Mouse (Mus musculus) heart, adult 8-10 months (tissue): ENCODE measurements at regions not wholly inside any gene's neighbourhood (a gene's known extent, or its start where the extent isn't known, plus 50 kb on each side); places are given as distances from the start of the nearest gene placed in this dataset.
A peak's percentile ranks its signal among the peaks of the same experiment; 100 is the strongest.

ENCODE experiments used
- DNase-seq: peaks from one replicate; pipeline ENCODE4 v3.0.0; 2022; ENCODE audit warnings: low spot score

- no peak for DNase-seq
Observed at GRCm38 (mm10) chr14:37296531-37296930, 161.5 kb upstream of the Ghitm start.

GRCm38 (mm10) chr14:37292084-37292860 is 157.2 kb upstream of the Ghitm start:
- peak; percentile 3 for DNase-seq

GRCm38 (mm10) chr14:37284391-37284790 is 149.3 kb upstream of the Ghitm start:
- peak; percentile 49 for DNase-seq

GRCm38 (mm10) chr14:37279356-37279755 is 144.3 kb upstream of the Ghitm start:
- no peak for DNase-seq

- peak; percentile 31 for DNase-seq
Observed at GRCm38 (mm10) chr14:37276728-37277695, 141.9 kb upstream of the Ghitm start.

- no peak for DNase-seq
Observed at GRCm38 (mm10) chr14:37272063-37272462, 137.0 kb upstream of the Ghitm start.

GRCm38 (mm10) chr14:37271015-37271933 is 136.2 kb upstream of the Ghitm start:
- no peak for DNase-seq

GRCm38 (mm10) chr14:37269920-37270319 is 134.8 kb upstream of the Ghitm start:
- DNase-seq = no peak

- peak; percentile 33 for DNase-seq
Observed at GRCm38 (mm10) chr14:37238632-37239032, 103.6 kb upstream of the Ghitm start.

- no peak for DNase-seq
Observed at GRCm38 (mm10) chr14:37237191-37237590, 102.1 kb upstream of the Ghitm start.

- DNase-seq = no peak
Observed at GRCm38 (mm10) chr14:37208256-37208655, 73.2 kb upstream of the Ghitm start.

GRCm38 (mm10) chr14:37189795-37190194 is 54.7 kb upstream of the Ghitm start:
- no peak for DNase-seq
